Mouse (Mus musculus): ENCODE results near the gene Gak.

- TF ChIP-seq CHD2 (IDR thresholded peaks at IDR 0.05; ENCODE audit: low read depth, low read length), result no peak
- 0 out of 2 replicates have a peak, but pooled peaks have one; percentile 2 for TF ChIP-seq ZC3H11A (IDR thresholded peaks at IDR 0.05; ENCODE audit: borderline replicate concordance, low read depth, low read length)
- no peak for TF ChIP-seq ZNF384 (IDR thresholded peaks at IDR 0.05; ENCODE audit: low read depth, low read length)
- TF ChIP-seq MAFK (IDR thresholded peaks at IDR 0.05; ENCODE audit: insufficient read depth, low read depth, low read length), result no peak
Measured at GRCm38 (mm10) chr5:108651823-108652222, 22.3 kb upstream of the Gak start.

Data from ES-E14 (cell line).